Mouse (Mus musculus) midbrain, postnatal 0 days (tissue): ENCODE measurements around the gene Hdac8. TPM values are rescaled to one million over a fixed set of nuclear protein-coding genes. Genes with fewer than 3 reads are reported as not detected.

ENCODE experiments used
- ATAC-seq: fragments of 200-750 bp; cut with Nextera tagmentation; 2 replicates; pipeline ENCODE4 v1.8.0; 2017; ENCODE audit warnings: moderate number of reproducible peaks, mild to moderate bottlenecking, moderate TSS enrichment, moderate library complexity; ENCODE audit not compliant: low FRiP score
- DNase-seq: peaks from one replicate; pipeline ENCODE4 v3.0.0-alpha.2; 2015; ENCODE audit warnings: low spot score
- H3K27ac ChIP-seq: fragments of 300-500 bp; sonication (generic); 2 replicates; pipeline ENCODE4 v1.5.1; 2014; ENCODE audit warnings: low read depth, mild to moderate bottlenecking, low read length, mixed read lengths
- H3K27me3 ChIP-seq: fragments of 300-500 bp; sonication (generic); 2 replicates; pipeline ENCODE4 v1.6.1; 2014; ENCODE audit warnings: low read length, control low read depth, mixed read lengths; ENCODE audit not compliant: insufficient read depth
- H3K36me3 ChIP-seq: fragments of 300-500 bp; sonication (generic); 2 replicates; pipeline ENCODE4 v1.6.1; 2014; ENCODE audit warnings: low read length, control low read depth, mixed read lengths; ENCODE audit not compliant: insufficient read depth
- H3K4me1 ChIP-seq: fragments of 300-500 bp; sonication (generic); 2 replicates; pipeline ENCODE4 v1.6.1; 2014; ENCODE audit warnings: mild to moderate bottlenecking, control low read depth, antibody characterized with exemption, low read length, mixed read lengths; ENCODE audit not compliant: insufficient read depth
- H3K4me2 ChIP-seq: fragments of 300-500 bp; sonication (generic); 2 replicates; pipeline ENCODE4 v1.6.1; 2014; ENCODE audit warnings: low read depth, mild to moderate bottlenecking, low read length, mixed read lengths; ENCODE audit not compliant: poor library complexity, severe bottlenecking
- H3K4me3 ChIP-seq: fragments of 300-500 bp; sonication (generic); 2 replicates; pipeline ENCODE4 v1.5.1; 2014; ENCODE audit warnings: low read depth, mild to moderate bottlenecking, low read length, moderate library complexity
- H3K9ac ChIP-seq: fragments of 300-500 bp; sonication (generic); replicated peaks from 2 replicates; pipeline ENCODE4 v1.6.1; 2014; ENCODE audit warnings: mild to moderate bottlenecking, low read length, moderate library complexity, mixed read lengths; ENCODE audit not compliant: poor library complexity, severe bottlenecking
- H3K9me3 ChIP-seq: fragments of 300-500 bp; sonication (generic); 2 replicates; pipeline ENCODE4 v1.6.1; 2016; ENCODE audit warnings: low read length, control low read depth
- CTCF ChIP-seq: IDR thresholded peaks from 2 replicates; pipeline ENCODE4 v1.5.1; 2016; ENCODE audit warnings: antibody characterized with exemption, mild to moderate bottlenecking
- WGBS: fragments of 180-500 bp; shearing (Covaris S2); extraction: QIAGEN DNeasy Blood & Tissue Kit; methylation state at CpG from one replicate; pipeline ENCODE4 v1.1.7; 2014; 5-methylcytosine and 5-hydroxymethylcytosine counted together
- polyA plus RNA-seq: library from polyadenylated mRNA; unstranded; fragments of >200 nt; fragmentation: Nextera tagmentation; extraction: Ambion mirVana; gene quantifications from 2 replicates; pipeline ENCODE4 v1.2.1, GENCODE M21; 2015
- total RNA-seq: library from RNA; depleted of rRNA; stranded (reverse); fragments of >200 nt; gene quantifications from 2 replicates; pipeline ENCODE4 v1.2.3, GENCODE M21; 2014

Gene Hdac8
- total and polyA plus RNA-seq, 2 experiments from 2014 or later: 8.7 to 9.2 TPM

DNA sequence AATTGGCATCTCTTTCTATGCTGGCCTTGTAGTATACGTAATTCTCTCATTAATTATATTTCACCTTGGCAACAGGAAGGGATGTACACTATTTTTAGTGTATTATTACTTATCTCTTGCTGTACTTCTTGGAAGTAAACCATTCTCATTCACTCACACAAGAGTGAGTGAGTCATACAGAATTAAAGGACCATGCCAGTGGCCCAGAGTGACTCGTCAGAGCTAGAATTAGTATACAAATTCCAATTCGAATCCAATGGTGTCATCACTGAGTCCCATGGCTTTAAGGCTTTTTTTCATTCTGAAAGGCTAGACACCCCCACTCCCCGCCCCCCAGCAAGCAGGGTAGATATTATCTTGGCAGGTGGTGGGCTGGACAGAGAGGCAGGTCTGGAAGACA is 88.2 kb downstream of the Hdac8 start:
- no peak for ATAC-seq
- H3K4me2 ChIP-seq: no peak overlapping the region
- H3K4me1 ChIP-seq: no peaks in the 10 kb centered on the region
- DNase-seq: no peak
- H3K4me3 ChIP-seq: no peak overlapping the region
- no peaks in the 10 kb centered on the region for H3K36me3 ChIP-seq
- no peaks in the 10 kb centered on the region for H3K9me3 ChIP-seq
- H3K27me3 ChIP-seq: 0 out of 2 replicates have a peak, but pooled peaks cover 6% of the 10 kb centered on the region
- H3K27ac ChIP-seq: no peak overlapping the region
- no peak overlapping the region for H3K9ac ChIP-seq
- 65% methylated on average over 4 of the region's 4 CpGs for WGBS
- no peak for TF ChIP-seq CTCF

DNA sequence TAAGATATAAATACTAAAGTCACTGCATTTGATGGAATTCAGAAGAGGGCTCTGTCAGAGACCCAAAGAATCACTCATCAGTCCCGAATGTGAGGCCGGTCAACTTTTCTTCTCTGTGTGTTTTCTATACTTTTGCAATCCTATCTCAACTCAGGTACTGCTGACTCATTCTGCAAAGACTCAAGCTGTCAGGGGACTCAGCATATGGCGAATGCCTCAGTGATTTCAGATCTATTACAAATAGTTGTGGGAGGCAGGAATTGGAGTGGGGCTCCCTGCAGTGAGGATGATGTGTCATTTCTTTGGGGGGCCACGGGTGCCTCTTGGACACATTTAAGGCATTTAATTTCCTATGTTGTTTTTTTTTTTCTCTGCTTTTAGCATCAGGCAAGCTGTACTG is 88.8 kb downstream of the Hdac8 start:
- DNase-seq (no peak), ATAC-seq (no peak)
- no peaks in the 10 kb centered on the region for H3K4me1 ChIP-seq
- no peak overlapping the region for H3K9ac ChIP-seq
- H3K4me2 ChIP-seq: no peak overlapping the region
- no peak overlapping the region for H3K27ac ChIP-seq
- H3K9me3 ChIP-seq: no peaks in the 10 kb centered on the region
- 71% methylated on average over 4 of the region's 4 CpGs for WGBS
- no peak for TF ChIP-seq CTCF
- H3K27me3 ChIP-seq: 0 out of 2 replicates have a peak, but pooled peaks cover 6% of the 10 kb centered on the region
- no peaks in the 10 kb centered on the region for H3K36me3 ChIP-seq
- no peak overlapping the region for H3K4me3 ChIP-seq

DNA sequence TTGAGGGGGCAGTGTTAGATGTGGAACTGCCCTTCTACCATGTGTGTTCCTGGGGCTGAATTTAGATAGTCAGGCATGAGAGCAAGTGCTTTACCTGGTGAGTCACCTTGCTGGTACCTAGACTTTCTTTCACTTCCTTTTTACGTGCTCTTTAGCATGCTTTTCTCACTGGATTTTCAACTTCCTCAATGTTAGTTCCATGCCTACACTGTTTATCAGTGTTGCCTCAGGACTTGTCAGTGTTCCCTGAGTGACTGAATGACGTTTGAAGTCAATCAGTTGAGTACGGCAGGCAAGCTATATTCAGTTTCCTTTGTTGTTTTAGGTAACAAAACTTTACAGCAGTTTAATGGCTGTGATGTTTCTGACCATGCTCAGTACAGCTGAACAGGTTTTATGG is 120.4 kb downstream of the Hdac8 start:
- H3K27me3 ChIP-seq: no peaks in the 10 kb centered on the region
- H3K9ac ChIP-seq: no peak overlapping the region

DNA sequence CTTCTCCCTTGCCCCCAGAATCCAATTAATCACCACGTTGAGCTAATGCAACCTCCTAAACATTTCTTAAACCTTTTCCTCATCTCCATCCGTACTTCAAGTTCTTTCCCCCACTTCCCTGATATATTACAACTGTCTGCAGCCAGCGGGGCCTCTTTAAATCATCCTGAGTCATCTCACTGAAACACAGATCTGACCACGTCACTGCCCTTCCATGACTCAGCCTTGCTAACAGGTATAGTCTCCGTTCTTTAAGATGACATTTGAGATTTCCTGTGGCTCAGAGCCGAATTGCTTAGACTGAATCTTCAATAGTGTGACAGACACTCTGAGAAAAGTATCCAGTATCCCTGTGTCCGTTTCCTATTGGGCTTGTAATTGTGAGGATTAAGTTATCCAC is 122.0 kb downstream of the Hdac8 start:
- ATAC-seq (no peak), DNase-seq (no peak)
- Histone ChIP-seq H3K36me3 (no peaks in the 10 kb centered on the region), H3K4me2 (no peak overlapping the region), H3K4me1 (no peaks in the 10 kb centered on the region), H3K9ac (no peak overlapping the region), H3K9me3 (no peaks in the 10 kb centered on the region), H3K4me3 (no peak overlapping the region), H3K27me3 (no peaks in the 10 kb centered on the region), H3K27ac (no peak overlapping the region)
- WGBS: 61% methylated on average over 7 of the region's 7 CpGs
- no peak for TF ChIP-seq CTCF

More for the DNA sequence above, 120.4 kb downstream of the Hdac8 start:
- no peak for TF ChIP-seq CTCF
- no peaks in the 10 kb centered on the region for H3K36me3 ChIP-seq
- 83% methylated on average over 3 of the region's 3 CpGs for WGBS
- no peak overlapping the region for H3K27ac ChIP-seq
- ATAC-seq (no peak), DNase-seq (no peak)
- H3K9me3 ChIP-seq: no peaks in the 10 kb centered on the region
- H3K4me1 ChIP-seq: no peaks in the 10 kb centered on the region
- no peak overlapping the region for H3K4me3 ChIP-seq
- no peak overlapping the region for H3K4me2 ChIP-seq

DNA sequence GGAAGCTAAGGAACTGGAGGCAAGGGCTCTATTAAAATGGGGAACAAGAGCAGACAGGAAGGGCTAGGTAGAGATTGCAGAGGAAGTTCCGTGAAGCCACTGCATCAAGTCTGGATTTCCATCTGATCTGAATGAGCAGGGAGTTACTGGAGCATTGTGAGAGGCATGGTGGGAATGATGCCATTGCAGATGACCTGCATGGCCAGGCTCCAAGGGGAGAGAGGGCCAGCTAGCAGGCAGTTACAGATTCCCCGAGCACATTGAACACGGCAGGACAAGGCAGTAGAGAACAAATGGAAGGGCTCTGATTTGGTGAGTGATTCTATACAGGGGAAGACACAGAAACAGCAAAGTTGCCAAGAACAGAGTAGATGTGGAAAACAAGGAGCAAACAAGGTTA is 138.6 kb downstream of the Hdac8 start:
- H3K4me1 ChIP-seq: no peaks in the 10 kb centered on the region
- no peak overlapping the region for H3K9ac ChIP-seq
- no peak overlapping the region for H3K4me2 ChIP-seq
- TF ChIP-seq CTCF: no peak
- H3K4me3 ChIP-seq: no peak overlapping the region
- WGBS: 82% methylated on average over 3 of the region's 3 CpGs
- DNase-seq: peak; percentile 11
- H3K27me3 ChIP-seq: no peaks in the 10 kb centered on the region; the same call in 1 of the 2 replicates
- H3K36me3 ChIP-seq: no peaks in the 10 kb centered on the region
- ATAC-seq: no peak
- H3K9me3 ChIP-seq: no peaks in the 10 kb centered on the region
- no peak overlapping the region for H3K27ac ChIP-seq

DNA sequence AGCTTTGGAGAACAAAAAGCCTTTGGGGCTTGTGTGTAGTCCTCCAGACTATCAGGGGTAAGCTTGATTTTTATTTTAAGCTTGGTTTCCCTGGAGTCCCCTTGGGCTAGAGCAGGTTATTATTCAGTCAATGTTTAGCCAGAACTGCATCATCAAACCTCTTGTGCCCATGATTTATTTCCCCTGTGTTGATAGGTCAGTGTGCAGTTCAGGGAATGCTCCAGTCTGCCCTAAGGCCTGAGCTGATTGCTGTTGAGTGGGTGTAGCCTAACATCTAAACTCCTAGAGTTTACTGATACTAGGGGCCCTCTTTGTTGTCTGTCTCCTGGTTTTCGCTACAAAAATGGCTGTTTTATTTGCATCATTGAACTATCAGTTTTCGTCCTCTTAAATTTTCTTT is 142.9 kb downstream of the Hdac8 start:
- Histone ChIP-seq H3K27me3 (no peaks in the 10 kb centered on the region; the same call in 1 of the 2 replicates), H3K4me2 (no peak overlapping the region), H3K27ac (no peak overlapping the region), H3K4me1 (no peaks in the 10 kb centered on the region), H3K36me3 (no peaks in the 10 kb centered on the region), H3K9ac (no peak overlapping the region), H3K9me3 (no peaks in the 10 kb centered on the region), H3K4me3 (no peak overlapping the region)
- ATAC-seq (no peak), DNase-seq (no peak)
- 86% methylated on average over 2 of the region's 2 CpGs for WGBS
- no peak for TF ChIP-seq CTCF
